ENCODE assay signal across 9 mouse cellular contexts in genomic region chr14:54714617-54715081, GRCm38 (mm10). TPM values are rescaled to one million over a fixed set of nuclear protein-coding genes. Genes with fewer than 3 reads are reported as not detected.
DNase-seq lines count a peak whose midpoint lies in the region; ATAC-seq and TF ChIP-seq lines count a peak whose summit lies in the region.
"Had no signal": no experiment of that assay in that cellular context is flagged by ENCODE, and none has a peak within 500 bp of the region (broad histone marks: within the 10 kb centered on the region; RNA-seq: fewer than 3 reads in every experiment).

No protein-coding gene starts in this region.

- H3K36me3 ChIP-seq in hindbrain, embryonic 12.5 days, result no peaks in the 10 kb centered on the region
- H3K36me3 ChIP-seq in limb, embryonic 15.5 days, result no peaks in the 10 kb centered on the region
- H3K36me3 ChIP-seq in neural tube, embryonic 14.5 days (ENCODE audit: control insufficient read depth, insufficient read depth, low read length), result no peaks in the 10 kb centered on the region

- H3K4me2 ChIP-seq in hindbrain, embryonic 12.5 days (replicated peaks), result peak overlapping the region; percentile 70
- H3K4me2 ChIP-seq in limb, embryonic 15.5 days, result peak overlapping the region; percentile 61
- peak overlapping the region; percentile 76 for H3K4me2 ChIP-seq in neural tube, embryonic 14.5 days (ENCODE audit: low read depth, low read length)

- H3K9me3 ChIP-seq in hindbrain, embryonic 12.5 days (replicated peaks), result no peaks in the 10 kb centered on the region
- no peaks in the 10 kb centered on the region for H3K9me3 ChIP-seq in limb, embryonic 15.5 days
- no peaks in the 10 kb centered on the region for H3K9me3 ChIP-seq in neural tube, embryonic 14.5 days (ENCODE audit: control insufficient read depth, low read length)

- 0 out of 2 replicates have a peak, but pooled peaks cover 2% of the 10 kb centered on the region for H3K4me1 ChIP-seq in cerebellum, adult 2 months (ENCODE audit: control insufficient read depth, insufficient read depth, low read length)
- H3K4me1 ChIP-seq in hindbrain, embryonic 12.5 days, result peaks cover 8% of the 10 kb centered on the region
- H3K4me1 ChIP-seq in limb, embryonic 15.5 days, result peaks cover 12% of the 10 kb centered on the region
- H3K4me1 ChIP-seq in neural tube, embryonic 14.5 days (ENCODE audit: control insufficient read depth, insufficient read depth, low read length), result no peaks in the 10 kb centered on the region

- peak; percentile 56 for ATAC-seq in hindbrain, embryonic 12.5 days (ENCODE audit: low FRiP score)
- peak; percentile 31; the same call in 1 of the 2 replicates for ATAC-seq in limb, embryonic 15.5 days (ENCODE audit: insufficient number of reproducible peaks, low FRiP score, low TSS enrichment, low read depth)
- peak; percentile 59 for ATAC-seq in neural tube, embryonic 14.5 days (ENCODE audit: low read depth)
- ATAC-seq in monocyte, adult 5-6 weeks (replicated peaks; ENCODE audit: insufficient number of reproducible peaks, low FRiP score, low TSS enrichment, poor library complexity, severe bottlenecking), result no peak

- H3K27ac ChIP-seq in cerebellum, adult 2 months (ENCODE audit: insufficient read depth, low read length), result no peak overlapping the region
- no peak overlapping the region; the same call in 1 of the 2 replicates for H3K27ac ChIP-seq in hindbrain, embryonic 12.5 days
- no peak overlapping the region for H3K27ac ChIP-seq in limb, embryonic 15.5 days
- H3K27ac ChIP-seq in neural tube, embryonic 14.5 days (ENCODE audit: low read depth, low read length), result no peak overlapping the region

- peak; percentile 45 to 62 for DNase-seq in cerebellum, adult 2 months
- no peak for DNase-seq in cerebellum, adult 11 months
- DNase-seq in 416B (ENCODE audit: low read depth), result peak; percentile 81
- peak; percentile 70 for DNase-seq in brain, adult 2 months (ENCODE audit: low read depth, low spot score)

- 3% methylated on average over 15 of the region's 15 CpGs for WGBS in cerebellum, adult 2 months
- 4% methylated on average over 15 of the region's 15 CpGs for WGBS in hindbrain, embryonic 12.5 days
- WGBS in limb, embryonic 15.5 days, result 3% methylated on average over 15 of the region's 15 CpGs
- under 1% methylated on average over 15 of the region's 15 CpGs for WGBS in neural tube, embryonic 14.5 days

- H3K27me3 ChIP-seq in cerebellum, adult 2 months (ENCODE audit: control insufficient read depth, insufficient read depth, low read length), result no peaks in the 10 kb centered on the region
- H3K27me3 ChIP-seq in hindbrain, embryonic 12.5 days, result no peaks in the 10 kb centered on the region
- H3K27me3 ChIP-seq in limb, embryonic 15.5 days, result no peaks in the 10 kb centered on the region
- no peaks in the 10 kb centered on the region for H3K27me3 ChIP-seq in neural tube, embryonic 14.5 days (ENCODE audit: control insufficient read depth, insufficient read depth, low read length)

- peak overlapping the region; percentile 64 for H3K4me3 ChIP-seq in cerebellum, adult 2 months (replicated peaks; ENCODE audit: insufficient read depth, low read depth, low read length)
- H3K4me3 ChIP-seq in hindbrain, embryonic 12.5 days, result peak overlapping the region; percentile 32
- H3K4me3 ChIP-seq in limb, embryonic 15.5 days, result peak overlapping the region; percentile 35
- peak overlapping the region; percentile 36 for H3K4me3 ChIP-seq in neural tube, embryonic 14.5 days (ENCODE audit: low read depth, low read length)

- no peak for TF ChIP-seq POLR2A in cerebellum, adult 2 months (IDR thresholded peaks at IDR 0.05; ENCODE audit: borderline replicate concordance, insufficient read depth, low read length)

- no peak for TF ChIP-seq CTCF in cerebellum, adult 2 months (IDR thresholded peaks at IDR 0.05; ENCODE audit: borderline replicate concordance, insufficient read depth, low read depth, low read length)

- peak overlapping the region; percentile 37 for H3K9ac ChIP-seq in hindbrain, embryonic 12.5 days
- no peak overlapping the region for H3K9ac ChIP-seq in limb, embryonic 15.5 days
- H3K9ac ChIP-seq in neural tube, embryonic 14.5 days (replicated peaks; ENCODE audit: low read depth, low read length), result peak overlapping the region; percentile 44; the same call in 1 of the 2 replicates

RNA-seq across cellular contexts. Expression of gene Cebpe, which starts 2.7 kb away (rescaled TPM):
- 0.08 TPM in 2 replicates for polyA plus RNA-seq in cerebellum, adult 2 months (2012; rRNA removed)
- 0.31 TPM in 1 of 2 replicates, not detected in the other for polyA plus RNA-seq in hindbrain, embryonic 12.5 days (2016; fragmentation: Nextera tagmentation; extraction: Ambion mirVana)
- polyA plus RNA-seq in limb, embryonic 15.5 days (2015; fragmentation: Nextera tagmentation; extraction: Ambion mirVana), result 0.12 TPM in 1 of 2 replicates, not detected in the other
- polyA plus RNA-seq in neural tube, embryonic 14.5 days (2014; fragmentation: Nextera tagmentation; extraction: Ambion mirVana), result not detected in 2 replicates
- total RNA-seq in monocyte, adult 5-6 weeks (2017), result 2.7 to 7.2 TPM in 2 of 3 replicates, not detected in the other

RNA-seq across cellular contexts. Expression of gene Gm29776, which starts 16.0 kb away (rescaled TPM):
- polyA plus RNA-seq in cerebellum, adult 2 months (2012; rRNA removed), result 0.03 and 0.08 TPM in 2 replicates
- 0.16 and 0.21 TPM in 2 replicates for polyA plus RNA-seq in hindbrain, embryonic 12.5 days (2016; fragmentation: Nextera tagmentation; extraction: Ambion mirVana)
- polyA plus RNA-seq in limb, embryonic 15.5 days (2015; fragmentation: Nextera tagmentation; extraction: Ambion mirVana), result 0.21 and 0.24 TPM in 2 replicates
- 0.20 TPM in 1 of 2 replicates, not detected in the other for polyA plus RNA-seq in neural tube, embryonic 14.5 days (2014; fragmentation: Nextera tagmentation; extraction: Ambion mirVana)
- 0.67 TPM in 1 of 3 replicates, not detected in the others for total RNA-seq in monocyte, adult 5-6 weeks (2017)
- total RNA-seq: liver, adult 2 months had no signal
- polyA plus RNA-seq: liver, adult 2 months had no signal

RNA-seq across cellular contexts. Expression of gene Acin1, which starts 27.9 kb away (rescaled TPM):
- polyA plus RNA-seq in cerebellum, adult 2 months (2012; rRNA removed), result 199 and 207 TPM in 2 replicates
- polyA plus RNA-seq in hindbrain, embryonic 12.5 days (2016; fragmentation: Nextera tagmentation; extraction: Ambion mirVana), result 158 and 168 TPM in 2 replicates
- 109 TPM in 2 replicates for polyA plus RNA-seq in limb, embryonic 15.5 days (2015; fragmentation: Nextera tagmentation; extraction: Ambion mirVana)
- 101 and 118 TPM in 2 replicates for polyA plus RNA-seq in neural tube, embryonic 14.5 days (2014; fragmentation: Nextera tagmentation; extraction: Ambion mirVana)
- total RNA-seq in monocyte, adult 5-6 weeks (2017), result 259 to 427 TPM (median 322 TPM) in 3 replicates

RNA-seq across cellular contexts. Expression of gene 1700123O20Rik, which starts 28.6 kb away (rescaled TPM):
- polyA plus RNA-seq in cerebellum, adult 2 months (2012; rRNA removed), result 45.2 and 51.0 TPM in 2 replicates
- polyA plus RNA-seq in hindbrain, embryonic 12.5 days (2016; fragmentation: Nextera tagmentation; extraction: Ambion mirVana), result 83.3 and 86.4 TPM in 2 replicates
- 79.6 and 81.2 TPM in 2 replicates for polyA plus RNA-seq in limb, embryonic 15.5 days (2015; fragmentation: Nextera tagmentation; extraction: Ambion mirVana)
- polyA plus RNA-seq in neural tube, embryonic 14.5 days (2014; fragmentation: Nextera tagmentation; extraction: Ambion mirVana), result 77.4 and 79.8 TPM in 2 replicates
- total RNA-seq in monocyte, adult 5-6 weeks (2017), result 24.1 to 34.0 TPM (median 32.3 TPM) in 3 replicates
